Mouse (Mus musculus) cortical plate, adult 2 months (tissue): Measurements from ENCODE around the gene Spc24.

ENCODE experiments used
- CTCF ChIP-seq: fragments of 200-500 bp; IDR thresholded peaks from 2 replicates; pipeline ENCODE4 v1.5.1; 2011; ENCODE audit warnings: mild to moderate bottlenecking, control low read depth, low read length; ENCODE audit not compliant: insufficient read depth; ENCODE audit errors: extremely low read depth
- POLR2A ChIP-seq: fragments of 200-500 bp; IDR thresholded peaks from 2 replicates; pipeline ENCODE4 v1.6.1; 2011; ENCODE audit warnings: mild to moderate bottlenecking, low read length, control low read depth; ENCODE audit not compliant: insufficient read depth; ENCODE audit errors: extremely low read depth

DNA sequence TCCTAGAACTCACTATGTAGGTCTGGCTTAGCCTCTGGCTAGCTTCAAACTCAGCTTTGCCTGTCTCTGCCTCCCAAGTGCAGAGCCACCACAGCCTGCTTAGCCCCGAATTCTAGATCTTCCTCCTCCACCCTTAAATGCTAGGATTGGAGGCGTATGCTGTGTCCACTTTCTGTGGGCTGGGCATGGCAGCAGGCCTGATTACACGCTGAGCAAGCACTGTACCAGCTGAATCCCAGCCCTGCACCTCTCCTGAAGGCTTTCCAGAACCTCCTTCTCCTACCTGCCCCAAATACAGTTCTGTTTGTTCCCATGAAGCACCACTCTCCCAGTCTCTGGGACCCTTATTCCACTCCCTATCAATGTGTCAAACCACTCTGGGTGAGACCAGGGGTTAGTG lies 50.8 kb downstream of the Spc24 start:
- TF ChIP-seq CTCF (no peak), POLR2A (no peak)
